Mouse (Mus musculus) limb, embryonic 15.5 days (tissue): ENCODE results near the gene Mcoln2. TPM values are rescaled to one million over a fixed set of nuclear protein-coding genes. Genes with fewer than 3 reads are reported as not detected.

Experiments used
- ATAC-seq: fragments of 200-750 bp; cut with Nextera tagmentation; 2 replicates; pipeline ENCODE4 v1.8.0; 2017; ENCODE audit warnings: low read depth, moderate TSS enrichment; ENCODE audit not compliant: insufficient number of reproducible peaks, low FRiP score, low TSS enrichment
- H3K27ac ChIP-seq: fragments of 300-500 bp; sonication (generic); 2 replicates; pipeline ENCODE4 v1.5.1; 2015; ENCODE audit warnings: moderate library complexity, mild to moderate bottlenecking, inconsistent platforms
- H3K27me3 ChIP-seq: fragments of 300-500 bp; sonication (generic); 2 replicates; pipeline ENCODE4 v1.6.1; 2015; ENCODE audit warnings: inconsistent platforms
- H3K36me3 ChIP-seq: fragments of 300-500 bp; sonication (generic); 2 replicates; pipeline ENCODE4 v1.6.1; 2015; ENCODE audit warnings: inconsistent platforms
- H3K4me1 ChIP-seq: fragments of 300-500 bp; sonication (generic); 2 replicates; pipeline ENCODE4 v1.6.1; 2015; ENCODE audit warnings: inconsistent platforms
- H3K4me2 ChIP-seq: fragments of 300-500 bp; sonication (generic); 2 replicates; pipeline ENCODE4 v1.6.1; 2015; ENCODE audit warnings: mild to moderate bottlenecking, inconsistent platforms
- H3K4me3 ChIP-seq: fragments of 300-500 bp; sonication (generic); 2 replicates; pipeline ENCODE4 v1.5.1; 2015; ENCODE audit warnings: mild to moderate bottlenecking, inconsistent platforms
- H3K9ac ChIP-seq: fragments of 300-500 bp; sonication (generic); 2 replicates; pipeline ENCODE4 v1.6.1; 2015; ENCODE audit warnings: inconsistent platforms
- H3K9me3 ChIP-seq: fragments of 300-500 bp; sonication (generic); 2 replicates; pipeline ENCODE4 v1.6.1; 2016; ENCODE audit warnings: inconsistent platforms
- WGBS: fragments of 180-500 bp; shearing (Covaris S2); methylation state at CpG from one replicate; pipeline ENCODE4 v1.1.7; 2015; 5-methylcytosine and 5-hydroxymethylcytosine counted together
- polyA plus RNA-seq: library from polyadenylated mRNA; unstranded; fragments of >200 nt; fragmentation: Nextera tagmentation; extraction: Ambion mirVana; gene quantifications from 2 replicates; pipeline ENCODE4 v1.2.1, GENCODE M21; 2015

Gene Mcoln2
- polyA plus RNA-seq, 1 experiment from 2014 or later: 2.3 TPM

GRCm38 (mm10) chr3:146169356-146169755, 19.7 kb downstream of the Mcoln2 start:
- WGBS: 89% methylated on average over 4 of the region's 4 CpGs
- ATAC-seq: no peak

DNA sequence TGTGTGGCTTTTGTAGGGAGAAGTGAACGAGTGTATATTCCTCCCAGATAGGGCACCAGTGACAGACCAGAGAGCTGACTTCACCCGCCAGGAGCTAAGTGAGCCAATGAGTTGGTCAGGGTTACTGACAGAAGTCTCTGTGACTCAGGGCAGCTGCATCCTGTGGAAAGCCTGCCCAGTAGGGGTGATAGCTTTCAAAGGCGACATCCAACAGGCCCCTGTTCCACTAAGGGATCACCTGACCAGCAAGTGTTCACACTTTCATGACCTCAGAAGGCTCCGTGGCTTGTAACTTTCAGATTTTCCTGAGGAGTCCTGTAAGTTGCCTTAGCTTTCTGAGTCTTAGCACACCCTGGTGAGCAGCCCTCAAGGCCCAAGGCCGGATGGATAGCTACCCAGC, 23.4 kb downstream of the Mcoln2 start:
- no peak overlapping the region for H3K27ac ChIP-seq
- H3K9me3 ChIP-seq: 0 out of 2 replicates have a peak, but pooled peaks cover 4% of the 10 kb centered on the region
- no peaks in the 10 kb centered on the region for H3K36me3 ChIP-seq
- 0 out of 2 replicates have a peak, but pooled peaks cover under 1% of the 10 kb centered on the region for H3K4me1 ChIP-seq
- no peak overlapping the region for H3K4me3 ChIP-seq
- 72% methylated on average over 5 of the region's 5 CpGs for WGBS
- no peaks in the 10 kb centered on the region for H3K27me3 ChIP-seq
- no peak for ATAC-seq
- no peak overlapping the region for H3K4me2 ChIP-seq
- no peak overlapping the region for H3K9ac ChIP-seq

More at GRCm38 (mm10) chr3:146169356-146169755, 19.7 kb downstream of the Mcoln2 start:
- no peak overlapping the region for H3K4me3 ChIP-seq
- 0 out of 2 replicates have a peak, but pooled peaks cover 4% of the 10 kb centered on the region for H3K9me3 ChIP-seq
- no peak overlapping the region for H3K9ac ChIP-seq
- H3K36me3 ChIP-seq: no peaks in the 10 kb centered on the region
- no peak overlapping the region for H3K4me2 ChIP-seq
- no peaks in the 10 kb centered on the region for H3K4me1 ChIP-seq
- H3K27me3 ChIP-seq: no peaks in the 10 kb centered on the region
- H3K27ac ChIP-seq: no peak overlapping the region

- no peak overlapping the region for H3K4me2 ChIP-seq
- no peak overlapping the region for H3K9ac ChIP-seq
- H3K4me3 ChIP-seq: no peak overlapping the region
- H3K4me1 ChIP-seq: 0 out of 2 replicates have a peak, but pooled peaks cover 4% of the 10 kb centered on the region
- no peak for ATAC-seq
- 89% methylated on average over 9 of the region's 9 CpGs for WGBS
- H3K36me3 ChIP-seq: no peaks in the 10 kb centered on the region
- H3K9me3 ChIP-seq: 0 out of 2 replicates have a peak, but pooled peaks cover 4% of the 10 kb centered on the region
- no peaks in the 10 kb centered on the region for H3K27me3 ChIP-seq
- H3K27ac ChIP-seq: no peak overlapping the region
Observed at GRCm38 (mm10) chr3:146174215-146174614, 24.6 kb downstream of the Mcoln2 start.

DNA sequence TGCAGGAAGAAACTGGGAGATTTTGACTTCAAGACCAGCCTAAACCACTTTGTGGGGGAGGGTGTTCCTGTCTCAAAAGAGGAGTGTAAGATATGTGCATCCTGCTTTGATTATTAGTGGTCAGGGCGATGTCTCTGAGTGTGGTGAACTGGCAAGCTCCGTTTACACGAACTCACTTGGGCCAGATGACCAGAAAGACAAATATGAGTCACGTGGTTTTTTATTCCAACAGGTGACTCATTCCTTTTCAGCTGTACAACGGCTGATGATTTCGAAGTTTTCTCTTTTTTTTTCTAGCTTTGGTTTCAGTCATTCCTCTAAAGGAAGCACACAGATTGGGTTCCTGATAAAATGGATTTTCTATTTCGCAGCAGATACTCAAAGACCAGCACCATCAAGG, 27.7 kb downstream of the Mcoln2 start:
- Histone ChIP-seq H3K27me3 (no peaks in the 10 kb centered on the region), H3K4me3 (no peak overlapping the region), H3K4me2 (peak overlapping the region; percentile 49; the same call in 1 of the 2 replicates), H3K4me1 (0 out of 2 replicates have a peak, but pooled peaks cover 4% of the 10 kb centered on the region), H3K9me3 (no peaks in the 10 kb centered on the region), H3K27ac (no peak overlapping the region), H3K9ac (no peak overlapping the region), H3K36me3 (no peaks in the 10 kb centered on the region)
- WGBS: 77% methylated on average over 7 of the region's 7 CpGs
- ATAC-seq: no peak

DNA sequence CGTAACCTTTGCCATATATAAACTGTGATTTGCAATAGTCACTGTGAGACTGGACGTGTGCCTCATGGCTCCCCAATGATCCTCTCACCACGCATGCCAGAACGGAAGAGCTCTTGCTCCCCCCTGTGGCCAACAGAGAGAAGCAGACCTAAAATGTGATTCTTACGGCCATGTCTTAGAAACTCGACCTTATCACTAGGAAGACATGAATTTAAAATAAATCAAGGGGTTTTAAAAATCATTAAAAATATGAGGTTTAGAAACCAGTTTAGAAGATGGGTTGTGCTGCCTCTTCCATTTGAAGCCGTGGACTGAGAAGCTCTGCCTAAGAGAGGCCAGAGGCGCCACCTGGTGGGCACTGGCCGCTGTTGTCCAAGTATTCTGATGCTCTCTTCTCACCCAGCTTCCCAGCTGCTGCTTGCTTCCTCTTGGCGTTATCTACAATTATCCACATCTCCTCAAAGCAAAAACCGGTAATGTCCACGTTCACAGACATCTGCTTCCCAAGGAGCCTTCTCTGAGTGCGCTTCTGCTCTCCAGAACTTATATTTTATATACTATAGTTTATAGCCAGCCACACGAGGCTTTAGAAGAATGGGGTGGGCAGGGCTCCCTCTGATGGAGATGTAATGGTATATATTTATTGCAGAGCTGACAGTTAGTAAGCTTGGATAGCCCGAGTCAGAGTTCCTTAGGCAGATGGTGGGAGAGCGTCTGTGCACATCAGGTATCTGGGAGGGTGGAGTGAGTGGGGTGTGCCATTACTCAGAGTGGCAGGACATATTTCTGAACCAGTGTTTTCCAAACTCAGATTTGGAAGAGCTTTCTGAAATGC, 28.3 kb downstream of the Mcoln2 start:
- H3K9me3 ChIP-seq: no peaks in the 10 kb centered on the region
- no peaks in the 10 kb centered on the region for H3K27me3 ChIP-seq
- no peak overlapping the region for H3K27ac ChIP-seq
- H3K36me3 ChIP-seq: no peaks in the 10 kb centered on the region
- peak overlapping the region; percentile 49 for H3K4me2 ChIP-seq
- 3% methylated on average over 16 of the region's 16 CpGs for WGBS
- H3K4me3 ChIP-seq: peak overlapping the region; percentile 32
- 0 out of 2 replicates have a peak, but pooled peaks cover 4% of the 10 kb centered on the region for H3K4me1 ChIP-seq
- ATAC-seq: no peak
- no peak overlapping the region for H3K9ac ChIP-seq

GRCm38 (mm10) chr3:146180341-146180740, 30.7 kb downstream of the Mcoln2 start:
- H3K27me3 ChIP-seq: peaks cover 4% of the 10 kb centered on the region; the same call in 1 of the 2 replicates
- no peaks in the 10 kb centered on the region for H3K9me3 ChIP-seq
- H3K4me1 ChIP-seq: 0 out of 2 replicates have a peak, but pooled peaks cover 4% of the 10 kb centered on the region
- no peak overlapping the region for H3K4me3 ChIP-seq
- no peaks in the 10 kb centered on the region for H3K36me3 ChIP-seq
- no peak overlapping the region for H3K27ac ChIP-seq
- no peak overlapping the region for H3K4me2 ChIP-seq
- no peak for ATAC-seq
- no peak overlapping the region for H3K9ac ChIP-seq
- 29% methylated on average over 2 of the region's 2 CpGs for WGBS

GRCm38 (mm10) chr3:146180986-146181385, 31.4 kb downstream of the Mcoln2 start:
- Histone ChIP-seq H3K27me3 (peaks cover 4% of the 10 kb centered on the region; the same call in 1 of the 2 replicates), H3K36me3 (no peaks in the 10 kb centered on the region), H3K4me1 (0 out of 2 replicates have a peak, but pooled peaks cover 4% of the 10 kb centered on the region), H3K27ac (no peak overlapping the region), H3K9me3 (no peaks in the 10 kb centered on the region), H3K4me2 (no peak overlapping the region), H3K4me3 (no peak overlapping the region), H3K9ac (no peak overlapping the region)
- ATAC-seq: no peak
- WGBS: 33% methylated on average over 3 of the region's 3 CpGs

- Histone ChIP-seq H3K4me1 (no peaks in the 10 kb centered on the region), H3K36me3 (no peaks in the 10 kb centered on the region), H3K4me2 (no peak overlapping the region), H3K9ac (no peak overlapping the region), H3K27me3 (peaks cover 4% of the 10 kb centered on the region; the same call in 1 of the 2 replicates), H3K27ac (no peak overlapping the region), H3K4me3 (no peak overlapping the region), H3K9me3 (no peaks in the 10 kb centered on the region)
- WGBS: 31% methylated on average over 13 of the region's 13 CpGs
- no peak for ATAC-seq
Observed at GRCm38 (mm10) chr3:146184992-146185657, 35.5 kb downstream of the Mcoln2 start.

GRCm38 (mm10) chr3:146186033-146186432, 36.4 kb downstream of the Mcoln2 start:
- Histone ChIP-seq H3K27me3 (peaks cover 4% of the 10 kb centered on the region; the same call in 1 of the 2 replicates), H3K4me3 (no peak overlapping the region), H3K9me3 (no peaks in the 10 kb centered on the region), H3K9ac (no peak overlapping the region), H3K4me1 (no peaks in the 10 kb centered on the region), H3K27ac (no peak overlapping the region), H3K4me2 (no peak overlapping the region), H3K36me3 (no peaks in the 10 kb centered on the region)
- no peak for ATAC-seq
- WGBS: 65% methylated on average over 10 of the region's 10 CpGs

- no peak overlapping the region for H3K4me2 ChIP-seq
- ATAC-seq: no peak
- no peak overlapping the region for H3K9ac ChIP-seq
- no peaks in the 10 kb centered on the region for H3K4me1 ChIP-seq
- no peaks in the 10 kb centered on the region for H3K36me3 ChIP-seq
- no peaks in the 10 kb centered on the region for H3K9me3 ChIP-seq
- WGBS: 72% methylated on average over 10 of the region's 10 CpGs
- H3K27me3 ChIP-seq: no peaks in the 10 kb centered on the region
- no peak overlapping the region for H3K27ac ChIP-seq
- H3K4me3 ChIP-seq: no peak overlapping the region
Observed at GRCm38 (mm10) chr3:146189933-146190332, 40.3 kb downstream of the Mcoln2 start.

- WGBS: 80% methylated on average over 1 of the region's 1 CpGs
- no peak overlapping the region for H3K4me3 ChIP-seq
- H3K4me1 ChIP-seq: no peaks in the 10 kb centered on the region
- no peaks in the 10 kb centered on the region for H3K36me3 ChIP-seq
- no peak overlapping the region for H3K9ac ChIP-seq
- H3K27me3 ChIP-seq: no peaks in the 10 kb centered on the region
- no peak overlapping the region for H3K27ac ChIP-seq
- ATAC-seq: no peak
- no peaks in the 10 kb centered on the region for H3K9me3 ChIP-seq
- no peak overlapping the region for H3K4me2 ChIP-seq
Observed at GRCm38 (mm10) chr3:146192507-146192906, 42.9 kb downstream of the Mcoln2 start.

- H3K9me3 ChIP-seq: no peaks in the 10 kb centered on the region
- H3K4me2 ChIP-seq: no peak overlapping the region
- ATAC-seq: no peak
- H3K4me1 ChIP-seq: no peaks in the 10 kb centered on the region
- H3K36me3 ChIP-seq: no peaks in the 10 kb centered on the region
- no peak overlapping the region for H3K27ac ChIP-seq
- no peak overlapping the region for H3K9ac ChIP-seq
- no peak overlapping the region for H3K4me3 ChIP-seq
- WGBS: 86% methylated on average over 5 of the region's 5 CpGs
- no peaks in the 10 kb centered on the region for H3K27me3 ChIP-seq
Observed at GRCm38 (mm10) chr3:146195153-146195552, 45.5 kb downstream of the Mcoln2 start.
